Comparison of ENCODE assay signal across 8 mouse cellular contexts in genomic region chr16:18249364-18249967, GRCm38 (mm10). TPM values are rescaled to one million over a fixed set of nuclear protein-coding genes. Genes with fewer than 3 reads are reported as not detected.
DNase-seq lines count a peak whose midpoint lies in the region; ATAC-seq lines count a peak whose summit lies in the region.

No protein-coding gene starts in this region.

- H3K27ac ChIP-seq in heart, embryonic 14.5 days (replicated peaks in 1 of 2; ENCODE audit: control insufficient read depth in 1 of 2, insufficient read depth in 1 of 2, low read depth in 2 of 2, low read length in 2 of 2), result peak overlapping the region; percentile 93
- peak overlapping the region; percentile 93 for H3K27ac ChIP-seq in lung, embryonic 15.5 days
- H3K27ac ChIP-seq in neural tube, embryonic 14.5 days (ENCODE audit: low read depth, low read length), result peak overlapping the region; percentile 93

- peak overlapping the region; percentile 79 to 97 for H3K4me3 ChIP-seq in heart, embryonic 14.5 days (ENCODE audit: control insufficient read depth in 1 of 2, insufficient read depth in 1 of 2, low read depth in 1 of 2, low read length in 2 of 2)
- peak overlapping the region; percentile 95 for H3K4me3 ChIP-seq in lung, embryonic 15.5 days
- peak overlapping the region; percentile 89 for H3K4me3 ChIP-seq in neural tube, embryonic 14.5 days (ENCODE audit: low read depth, low read length)

- 4% methylated on average over 27 of the region's 27 CpGs for WGBS in heart, embryonic 14.5 days
- 1% methylated on average over 27 of the region's 27 CpGs for WGBS in lung, embryonic 15.5 days
- WGBS in neural tube, embryonic 14.5 days, result 9% methylated on average over 27 of the region's 27 CpGs

- ATAC-seq in heart, embryonic 14.5 days (ENCODE audit: insufficient number of reproducible peaks, insufficient read depth, low FRiP score, low read depth), result peak; percentile 6; the same call in 1 of the 2 replicates
- ATAC-seq in lung, embryonic 15.5 days (ENCODE audit: borderline replicate concordance, extremely low read depth, low FRiP score, low TSS enrichment), result no peak; the same call in 1 of the 2 replicates
- peak; percentile 33 for ATAC-seq in neural tube, embryonic 14.5 days (ENCODE audit: low read depth)

- H3K4me1 ChIP-seq in heart, embryonic 14.5 days (ENCODE audit: control insufficient read depth in 2 of 2, insufficient read depth in 2 of 2, low read length in 2 of 2), result peaks cover 10 to 33% of the 10 kb centered on the region in 2 experiments
- peaks cover 32% of the 10 kb centered on the region for H3K4me1 ChIP-seq in lung, embryonic 15.5 days
- peaks cover 29% of the 10 kb centered on the region for H3K4me1 ChIP-seq in neural tube, embryonic 14.5 days (ENCODE audit: control insufficient read depth, insufficient read depth, low read length)

- peaks cover 74% of the 10 kb centered on the region for H3K36me3 ChIP-seq in heart, embryonic 14.5 days (ENCODE audit: control insufficient read depth, insufficient read depth, low read length)
- peaks cover 61% of the 10 kb centered on the region for H3K36me3 ChIP-seq in lung, embryonic 15.5 days
- peaks cover 36% of the 10 kb centered on the region for H3K36me3 ChIP-seq in neural tube, embryonic 14.5 days (ENCODE audit: control insufficient read depth, insufficient read depth, low read length)

- no peaks in the 10 kb centered on the region for H3K27me3 ChIP-seq in heart, embryonic 14.5 days (ENCODE audit: control insufficient read depth, insufficient read depth, low read length)
- H3K27me3 ChIP-seq in lung, embryonic 15.5 days, result no peaks in the 10 kb centered on the region
- no peaks in the 10 kb centered on the region for H3K27me3 ChIP-seq in neural tube, embryonic 14.5 days (ENCODE audit: control insufficient read depth, insufficient read depth, low read length)

- H3K9me3 ChIP-seq in heart, embryonic 14.5 days (ENCODE audit: control insufficient read depth, low read length), result no peaks in the 10 kb centered on the region
- H3K9me3 ChIP-seq in lung, embryonic 15.5 days, result no peaks in the 10 kb centered on the region
- no peaks in the 10 kb centered on the region for H3K9me3 ChIP-seq in neural tube, embryonic 14.5 days (ENCODE audit: control insufficient read depth, low read length)

- peak overlapping the region; percentile 94 for H3K9ac ChIP-seq in heart, embryonic 14.5 days (ENCODE audit: low read length)
- peak overlapping the region; percentile 94 for H3K9ac ChIP-seq in lung, embryonic 15.5 days
- H3K9ac ChIP-seq in neural tube, embryonic 14.5 days (replicated peaks; ENCODE audit: low read depth, low read length), result peak overlapping the region; percentile 89

- DNase-seq in A20 (ENCODE audit: low read depth, low spot score) (peak; percentile 90), R1 (ENCODE audit: low read depth, low spot score) (peak; percentile 35)
- DNase-seq in embryo, embryonic 11 days, result peak; percentile 36
- peak; percentile 57 for DNase-seq in kidney, postnatal 10 days
- DNase-seq in thymus, postnatal 25 days, result peak; percentile 52

- peak overlapping the region; percentile 96 for H3K4me2 ChIP-seq in heart, embryonic 14.5 days (ENCODE audit: low read length)
- H3K4me2 ChIP-seq in lung, embryonic 15.5 days, result peak overlapping the region; percentile 85
- H3K4me2 ChIP-seq in neural tube, embryonic 14.5 days (ENCODE audit: low read depth, low read length), result peak overlapping the region; percentile 95

RNA-seq across cellular contexts. Expression of gene Ranbp1, which starts 0.9 kb away (rescaled TPM):
- 354 and 357 TPM in 2 replicates for polyA plus RNA-seq in heart, embryonic 14.5 days (2014; fragmentation: Nextera tagmentation; extraction: Ambion mirVana)
- polyA plus RNA-seq in lung, embryonic 15.5 days (2015; fragmentation: Nextera tagmentation; extraction: Ambion mirVana), result 580 and 615 TPM in 2 replicates
- polyA plus RNA-seq in neural tube, embryonic 14.5 days (2014; fragmentation: Nextera tagmentation; extraction: Ambion mirVana), result 400 and 407 TPM in 2 replicates

RNA-seq across cellular contexts. Expression of gene Trmt2a, which starts 1.0 kb away (rescaled TPM):
- polyA plus RNA-seq in heart, embryonic 14.5 days (2014; fragmentation: Nextera tagmentation; extraction: Ambion mirVana), result 39.8 and 48.4 TPM in 2 replicates
- 103 and 106 TPM in 2 replicates for polyA plus RNA-seq in lung, embryonic 15.5 days (2015; fragmentation: Nextera tagmentation; extraction: Ambion mirVana)
- 78.4 and 81.5 TPM in 2 replicates for polyA plus RNA-seq in neural tube, embryonic 14.5 days (2014; fragmentation: Nextera tagmentation; extraction: Ambion mirVana)

RNA-seq across cellular contexts. Expression of gene Gm49776, which starts 8.7 kb away (rescaled TPM):
- 0.88 and 3.6 TPM in 2 replicates for polyA plus RNA-seq in heart, embryonic 14.5 days (2014; fragmentation: Nextera tagmentation; extraction: Ambion mirVana)
- 2.1 and 2.4 TPM in 2 replicates for polyA plus RNA-seq in lung, embryonic 15.5 days (2015; fragmentation: Nextera tagmentation; extraction: Ambion mirVana)
- not detected in 2 replicates for polyA plus RNA-seq in neural tube, embryonic 14.5 days (2014; fragmentation: Nextera tagmentation; extraction: Ambion mirVana)

RNA-seq across cellular contexts. Expression of gene Zdhhc8, which starts 14.5 kb away (rescaled TPM):
- 16.4 and 22.5 TPM in 2 replicates for polyA plus RNA-seq in heart, embryonic 14.5 days (2014; fragmentation: Nextera tagmentation; extraction: Ambion mirVana)
- polyA plus RNA-seq in lung, embryonic 15.5 days (2015; fragmentation: Nextera tagmentation; extraction: Ambion mirVana), result 19.7 and 20.6 TPM in 2 replicates
- 12.2 and 13.9 TPM in 2 replicates for polyA plus RNA-seq in neural tube, embryonic 14.5 days (2014; fragmentation: Nextera tagmentation; extraction: Ambion mirVana)

RNA-seq across cellular contexts. Expression of gene Ccdc188, which starts 31.8 kb away (rescaled TPM):
- 0.30 TPM in 1 of 2 replicates, not detected in the other for polyA plus RNA-seq in heart, embryonic 14.5 days (2014; fragmentation: Nextera tagmentation; extraction: Ambion mirVana)
- not detected in 2 replicates for polyA plus RNA-seq in lung, embryonic 15.5 days (2015; fragmentation: Nextera tagmentation; extraction: Ambion mirVana)
- polyA plus RNA-seq in neural tube, embryonic 14.5 days (2014; fragmentation: Nextera tagmentation; extraction: Ambion mirVana), result not detected in 2 replicates

Comparison
In these comparisons a context has a peak if more than half of its experiments do, and no peak if none do; other contexts are left out.
1. DNase-seq: peak in every context shown above with its lines; median percentile 90 in A20; 57 in kidney, postnatal 10 days; 52 in thymus, postnatal 25 days; 36 in embryo, embryonic 11 days; 35 in R1.